Mouse (Mus musculus): ENCODE measurements at regions not wholly inside any gene's neighbourhood (a gene's known extent, or its start where the extent isn't known, plus 50 kb on each side); places are given as distances from the start of the nearest gene placed in this dataset.

DNA sequence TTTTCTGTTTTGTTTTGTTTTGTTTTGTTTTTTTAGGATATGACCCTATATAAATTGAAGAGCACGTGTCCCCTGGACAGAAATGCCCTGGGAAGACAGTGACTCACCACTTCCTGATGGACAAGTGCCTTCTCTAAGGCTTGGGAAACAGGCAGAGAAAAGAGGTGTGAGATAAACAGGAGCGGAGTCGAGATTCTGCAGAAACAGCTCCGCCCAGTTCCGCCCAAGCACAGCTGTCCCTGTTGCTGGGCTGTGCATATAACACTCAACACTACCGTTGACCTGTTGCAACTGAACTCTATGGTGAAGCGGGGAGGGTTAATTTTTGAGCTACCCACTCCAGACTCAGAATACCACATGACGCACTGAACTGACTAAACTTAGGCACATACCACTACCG lies 152.8 kb downstream of the Cartpt start:
- Histone ChIP-seq H3K4me2 (ENCODE audit: low read length) (no peak overlapping the region), H3K9ac (replicated peaks; ENCODE audit: low read depth, low read length) (no peak overlapping the region), H3K4me3 (replicated peaks; ENCODE audit: low read length) (no peak overlapping the region), H3K27me3 (replicated peaks; ENCODE audit: control insufficient read depth, insufficient read depth, low read length) (no peaks in the 10 kb centered on the region), H3K9me3 (ENCODE audit: control insufficient read depth, low read length) (no peaks in the 10 kb centered on the region), H3K4me1 (replicated peaks; ENCODE audit: control insufficient read depth, insufficient read depth, low read length) (peaks cover 9% of the 10 kb centered on the region), H3K27ac (ENCODE audit: low read length) (no peak overlapping the region), H3K36me3 (ENCODE audit: control insufficient read depth, insufficient read depth) (no peaks in the 10 kb centered on the region)
- 87% methylated on average over 9 of the region's 9 CpGs for WGBS
- no peak for ATAC-seq

DNA sequence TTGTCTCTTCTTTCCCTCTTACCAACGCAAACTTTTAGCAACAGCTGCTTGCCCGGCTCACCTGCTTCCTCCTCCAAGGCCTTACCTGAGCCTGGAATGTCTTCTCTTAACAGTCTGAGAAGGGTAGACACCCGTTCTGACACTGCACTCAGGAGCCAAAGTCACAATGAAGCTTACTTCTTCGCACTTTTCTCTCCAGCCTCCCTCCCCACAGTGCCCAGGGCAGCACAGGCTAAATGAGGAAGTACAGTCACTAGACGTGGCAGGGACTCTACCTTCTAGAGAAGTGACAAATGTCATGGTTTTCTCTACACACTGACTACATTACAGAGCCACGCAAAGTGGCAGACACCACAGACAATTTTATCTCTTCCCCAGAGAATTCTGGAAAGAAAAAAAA lies 155.4 kb downstream of the Cartpt start:
- H3K4me3 ChIP-seq (replicated peaks; ENCODE audit: low read length): no peak overlapping the region
- H3K9me3 ChIP-seq (ENCODE audit: control insufficient read depth, low read length): no peaks in the 10 kb centered on the region
- H3K4me2 ChIP-seq (ENCODE audit: low read length): no peak overlapping the region
- no peaks in the 10 kb centered on the region for H3K36me3 ChIP-seq (ENCODE audit: control insufficient read depth, insufficient read depth)
- WGBS: 80% methylated on average over 6 of the region's 6 CpGs
- no peak for ATAC-seq
- no peak overlapping the region for H3K9ac ChIP-seq (replicated peaks; ENCODE audit: low read depth, low read length)
- H3K4me1 ChIP-seq (replicated peaks; ENCODE audit: control insufficient read depth, insufficient read depth, low read length): peaks cover 11% of the 10 kb centered on the region
- no peak overlapping the region for H3K27ac ChIP-seq (ENCODE audit: low read length)
- H3K27me3 ChIP-seq (replicated peaks; ENCODE audit: control insufficient read depth, insufficient read depth, low read length): no peaks in the 10 kb centered on the region

DNA sequence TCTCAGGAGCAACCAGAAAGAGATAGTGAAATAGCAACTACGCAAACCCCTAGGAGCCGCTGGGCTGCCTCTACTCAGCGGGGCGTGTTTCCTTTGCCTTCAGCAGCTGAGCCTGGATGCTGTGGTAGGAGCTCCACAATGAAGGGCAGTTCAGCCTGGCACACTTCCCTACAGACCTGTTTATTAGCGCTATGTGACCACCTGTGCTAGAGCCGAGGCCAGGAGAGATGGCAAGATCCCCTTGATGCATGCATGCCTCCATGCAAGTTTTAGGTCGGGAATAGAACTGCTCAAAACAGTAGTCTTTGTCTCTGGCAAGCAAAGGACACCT lies 156.1 kb downstream of the Cartpt start:
- peak; percentile 49; the same call in 1 of the 2 replicates for ATAC-seq
- no peaks in the 10 kb centered on the region for H3K36me3 ChIP-seq (ENCODE audit: control insufficient read depth, insufficient read depth)
- no peaks in the 10 kb centered on the region for H3K9me3 ChIP-seq (ENCODE audit: control insufficient read depth, low read length)
- H3K4me1 ChIP-seq (replicated peaks; ENCODE audit: control insufficient read depth, insufficient read depth, low read length): peaks cover 11% of the 10 kb centered on the region
- no peak overlapping the region for H3K9ac ChIP-seq (replicated peaks; ENCODE audit: low read depth, low read length)
- 62% methylated on average over 7 of the region's 7 CpGs for WGBS
- no peak overlapping the region for H3K4me3 ChIP-seq (replicated peaks; ENCODE audit: low read length)
- H3K27ac ChIP-seq (ENCODE audit: low read length): no peak overlapping the region
- H3K27me3 ChIP-seq (replicated peaks; ENCODE audit: control insufficient read depth, insufficient read depth, low read length): no peaks in the 10 kb centered on the region
- H3K4me2 ChIP-seq (ENCODE audit: low read length): no peak overlapping the region

DNA sequence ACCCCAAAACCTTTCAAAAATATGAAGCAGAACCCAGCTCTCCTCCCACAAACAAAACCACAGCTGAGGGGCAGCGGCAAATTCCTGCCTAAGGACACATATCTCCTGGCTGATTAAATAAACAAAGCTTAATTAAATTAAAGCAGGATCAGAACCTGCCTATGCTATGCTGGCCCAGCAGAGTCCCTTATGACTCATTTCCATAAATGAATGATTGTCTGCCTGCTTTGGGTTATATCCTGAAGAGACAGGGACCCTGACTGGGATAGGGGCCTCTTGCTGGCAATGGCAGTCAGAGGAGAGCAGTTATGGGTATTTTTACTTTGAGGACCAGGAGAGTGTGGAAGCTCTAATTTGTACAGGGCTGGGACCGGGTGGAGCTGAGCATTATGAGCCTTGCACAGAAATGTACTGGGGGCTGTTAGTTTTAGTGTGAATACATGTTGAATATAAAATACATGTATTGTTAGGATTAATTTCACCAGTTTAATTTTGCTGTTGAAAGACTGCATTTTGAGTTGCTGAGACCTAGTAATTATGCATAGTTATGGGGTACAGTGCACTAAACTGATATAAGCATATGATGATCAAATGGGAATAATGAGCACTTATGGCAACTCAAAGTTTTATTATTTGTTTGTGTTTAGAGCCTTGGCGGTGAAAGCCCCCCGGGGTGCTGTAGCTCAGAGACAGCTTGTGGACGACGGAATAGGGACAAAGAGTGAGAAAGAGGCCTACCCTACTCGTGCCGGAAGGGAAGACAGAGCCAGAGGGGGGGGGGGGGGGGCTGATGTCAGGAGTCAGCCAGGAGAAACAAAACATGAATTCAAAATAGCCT lies 156.7 kb downstream of the Cartpt start:
- 38% methylated on average over 7 of the region's 8 CpGs for WGBS
- no peaks in the 10 kb centered on the region for H3K9me3 ChIP-seq (ENCODE audit: control insufficient read depth, low read length)
- no peaks in the 10 kb centered on the region for H3K27me3 ChIP-seq (replicated peaks; ENCODE audit: control insufficient read depth, insufficient read depth, low read length)
- H3K4me1 ChIP-seq (replicated peaks; ENCODE audit: control insufficient read depth, insufficient read depth, low read length): peaks cover 11% of the 10 kb centered on the region
- H3K4me2 ChIP-seq (ENCODE audit: low read length): no peak overlapping the region
- no peak overlapping the region for H3K27ac ChIP-seq (ENCODE audit: low read length)
- no peak overlapping the region for H3K9ac ChIP-seq (replicated peaks; ENCODE audit: low read depth, low read length)
- peak; percentile 14; the same call in 1 of the 2 replicates for ATAC-seq
- no peak overlapping the region for H3K4me3 ChIP-seq (replicated peaks; ENCODE audit: low read length)
- H3K36me3 ChIP-seq (ENCODE audit: control insufficient read depth, insufficient read depth): no peaks in the 10 kb centered on the region

DNA sequence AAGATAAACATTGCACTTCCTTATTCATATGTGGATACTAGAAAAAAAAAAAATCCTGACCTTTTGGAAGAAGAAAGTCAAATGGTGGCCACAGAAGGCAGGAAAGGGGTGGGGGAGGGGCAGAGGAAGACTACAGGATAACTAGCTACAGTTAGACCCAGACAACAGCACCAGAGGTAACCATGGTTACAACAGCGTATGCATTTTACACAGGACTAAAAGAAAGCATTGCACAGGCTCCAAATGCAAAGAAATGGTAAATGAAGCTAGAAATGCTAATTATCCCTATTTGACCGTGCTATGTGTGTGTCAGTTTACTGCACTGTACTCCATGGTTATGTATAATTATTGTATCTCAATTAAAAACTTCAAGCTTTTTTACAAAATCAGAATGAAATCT lies 158.4 kb downstream of the Cartpt start:
- 18% methylated on average over 2 of the region's 2 CpGs for WGBS
- no peaks in the 10 kb centered on the region for H3K27me3 ChIP-seq (replicated peaks; ENCODE audit: control insufficient read depth, insufficient read depth, low read length)
- H3K4me2 ChIP-seq (ENCODE audit: low read length): no peak overlapping the region
- H3K36me3 ChIP-seq (ENCODE audit: control insufficient read depth, insufficient read depth): no peaks in the 10 kb centered on the region
- peaks cover 11% of the 10 kb centered on the region for H3K4me1 ChIP-seq (replicated peaks; ENCODE audit: control insufficient read depth, insufficient read depth, low read length)
- H3K27ac ChIP-seq (ENCODE audit: low read length): no peak overlapping the region
- ATAC-seq: 0 out of 2 replicates have a peak, but pooled peaks have one; percentile 42
- no peaks in the 10 kb centered on the region for H3K9me3 ChIP-seq (ENCODE audit: control insufficient read depth, low read length)
- H3K9ac ChIP-seq (replicated peaks; ENCODE audit: low read depth, low read length): no peak overlapping the region
- H3K4me3 ChIP-seq (replicated peaks; ENCODE audit: low read length): no peak overlapping the region

DNA sequence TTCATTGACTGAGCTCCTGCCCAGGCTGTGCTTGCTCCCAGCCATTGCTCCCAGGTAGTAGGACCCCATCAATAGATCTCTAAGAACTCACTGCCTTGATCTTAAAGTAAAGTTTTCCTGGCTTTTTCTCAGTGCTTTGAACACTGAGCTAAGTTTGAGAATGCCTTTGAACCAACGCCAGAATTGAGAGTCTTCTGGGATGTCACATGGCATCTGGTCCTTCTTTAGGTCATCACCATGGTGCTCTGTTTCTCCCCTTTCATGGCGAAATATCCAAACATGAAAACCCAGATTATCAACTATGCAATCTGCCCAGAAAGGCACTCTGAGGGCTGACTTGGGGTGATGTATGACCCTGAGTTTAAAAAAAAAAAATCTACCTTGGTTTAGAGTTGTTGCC lies 158.9 kb downstream of the Cartpt start:
- WGBS: 75% methylated on average over 2 of the region's 2 CpGs
- Histone ChIP-seq H3K4me2 (ENCODE audit: low read length) (no peak overlapping the region), H3K27me3 (replicated peaks; ENCODE audit: control insufficient read depth, insufficient read depth, low read length) (no peaks in the 10 kb centered on the region), H3K4me1 (replicated peaks; ENCODE audit: control insufficient read depth, insufficient read depth, low read length) (peaks cover 11% of the 10 kb centered on the region), H3K9ac (replicated peaks; ENCODE audit: low read depth, low read length) (no peak overlapping the region), H3K9me3 (ENCODE audit: control insufficient read depth, low read length) (no peaks in the 10 kb centered on the region), H3K27ac (ENCODE audit: low read length) (no peak overlapping the region), H3K36me3 (ENCODE audit: control insufficient read depth, insufficient read depth) (no peaks in the 10 kb centered on the region), H3K4me3 (replicated peaks; ENCODE audit: low read length) (no peak overlapping the region)
- no peak for ATAC-seq

DNA sequence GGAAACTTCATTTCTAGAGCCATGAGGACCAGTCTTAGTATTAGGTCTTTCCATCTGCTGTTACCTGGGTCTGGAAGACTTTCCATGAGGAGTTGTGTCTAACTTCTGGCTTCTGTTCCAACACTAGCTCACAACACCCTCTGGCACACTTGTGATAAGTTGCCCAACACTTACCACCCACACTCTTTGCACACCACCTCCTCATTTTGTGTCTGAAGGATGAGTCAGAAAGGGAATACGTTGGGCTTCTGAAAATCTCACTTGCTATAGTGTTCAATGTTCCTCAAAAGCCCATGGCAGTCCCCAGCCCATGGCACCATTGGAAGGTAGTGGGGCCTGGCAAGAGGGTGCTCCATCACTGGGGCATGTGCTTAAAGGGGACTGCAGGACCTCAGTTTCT lies 161.5 kb downstream of the Cartpt start:
- H3K36me3 ChIP-seq (ENCODE audit: control insufficient read depth, insufficient read depth): no peaks in the 10 kb centered on the region
- no peak overlapping the region for H3K27ac ChIP-seq (ENCODE audit: low read length)
- H3K27me3 ChIP-seq (replicated peaks; ENCODE audit: control insufficient read depth, insufficient read depth, low read length): no peaks in the 10 kb centered on the region
- no peak overlapping the region for H3K9ac ChIP-seq (replicated peaks; ENCODE audit: low read depth, low read length)
- 60% methylated on average over 1 of the region's 1 CpGs for WGBS
- no peak overlapping the region for H3K4me2 ChIP-seq (ENCODE audit: low read length)
- ATAC-seq: no peak
- H3K9me3 ChIP-seq (ENCODE audit: control insufficient read depth, low read length): no peaks in the 10 kb centered on the region
- H3K4me3 ChIP-seq (replicated peaks; ENCODE audit: low read length): no peak overlapping the region
- H3K4me1 ChIP-seq (replicated peaks; ENCODE audit: control insufficient read depth, insufficient read depth, low read length): peaks cover 7% of the 10 kb centered on the region; the same call in 1 of the 2 replicates

DNA sequence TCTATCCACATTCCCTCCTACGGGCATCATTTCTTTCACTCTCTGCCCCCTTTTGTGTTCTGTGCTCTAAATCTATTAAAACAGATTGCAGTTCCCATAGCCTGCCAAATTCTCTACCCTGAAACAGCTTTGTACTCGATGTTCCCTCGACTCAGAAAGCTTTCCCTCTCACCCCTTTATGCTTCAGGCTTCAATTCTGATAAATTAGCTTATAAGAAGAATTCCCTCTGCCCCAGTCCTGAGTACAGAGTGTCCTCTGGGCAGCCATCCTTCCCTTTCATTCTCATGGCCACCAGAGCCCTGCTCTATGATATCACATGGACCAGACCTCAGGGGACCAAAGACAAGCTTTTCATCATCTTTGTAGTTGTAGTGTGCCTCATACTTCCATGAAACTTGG lies 163.6 kb downstream of the Cartpt start:
- no peak for ATAC-seq
- 46% methylated on average over 3 of the region's 3 CpGs for WGBS
- H3K4me3 ChIP-seq (replicated peaks; ENCODE audit: low read length): no peak overlapping the region
- no peak overlapping the region for H3K9ac ChIP-seq (replicated peaks; ENCODE audit: low read depth, low read length)
- H3K27me3 ChIP-seq (replicated peaks; ENCODE audit: control insufficient read depth, insufficient read depth, low read length): no peaks in the 10 kb centered on the region
- no peaks in the 10 kb centered on the region for H3K36me3 ChIP-seq (ENCODE audit: control insufficient read depth, insufficient read depth)
- H3K4me1 ChIP-seq (replicated peaks; ENCODE audit: control insufficient read depth, insufficient read depth, low read length): no peaks in the 10 kb centered on the region
- no peak overlapping the region for H3K4me2 ChIP-seq (ENCODE audit: low read length)
- H3K9me3 ChIP-seq (ENCODE audit: control insufficient read depth, low read length): no peaks in the 10 kb centered on the region
- H3K27ac ChIP-seq (ENCODE audit: low read length): no peak overlapping the region

DNA sequence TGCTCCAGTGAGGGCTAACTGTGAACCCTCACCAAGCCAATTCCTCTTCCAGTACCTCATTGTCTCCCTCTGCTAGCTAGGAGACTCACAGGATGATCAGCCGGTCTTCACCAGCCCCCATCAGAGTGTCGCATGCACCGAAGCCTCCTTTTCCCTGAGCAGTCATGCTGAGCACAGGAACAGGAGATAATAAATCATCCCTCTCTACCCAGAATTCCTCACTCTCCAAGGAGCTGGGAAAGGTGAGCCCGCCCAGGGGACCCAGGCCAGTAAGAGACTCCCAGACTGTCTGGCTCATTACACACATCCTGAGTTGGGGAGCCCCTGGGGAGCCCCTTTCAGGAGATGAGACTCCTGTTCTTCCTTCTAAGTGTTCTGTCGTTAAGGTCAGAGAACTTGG lies 171.7 kb downstream of the Cartpt start:
- Histone ChIP-seq H3K27ac (ENCODE audit: low read length) (no peak overlapping the region), H3K9ac (replicated peaks; ENCODE audit: low read depth, low read length) (no peak overlapping the region), H3K27me3 (replicated peaks; ENCODE audit: control insufficient read depth, insufficient read depth, low read length) (no peaks in the 10 kb centered on the region), H3K4me3 (replicated peaks; ENCODE audit: low read length) (no peak overlapping the region), H3K36me3 (ENCODE audit: control insufficient read depth, insufficient read depth) (no peaks in the 10 kb centered on the region), H3K4me1 (replicated peaks; ENCODE audit: control insufficient read depth, insufficient read depth, low read length) (peaks cover under 1% of the 10 kb centered on the region; the same call in 1 of the 2 replicates), H3K4me2 (ENCODE audit: low read length) (no peak overlapping the region), H3K9me3 (ENCODE audit: control insufficient read depth, low read length) (no peaks in the 10 kb centered on the region)
- ATAC-seq: no peak
- 63% methylated on average over 5 of the region's 5 CpGs for WGBS

All from forebrain, embryonic 16.5 days (tissue).